Mouse (Mus musculus) cerebellum, adult 11 months (tissue): ENCODE measurements at regions not wholly inside any gene's neighbourhood (a gene's known extent, or its start where the extent isn't known, plus 50 kb on each side); places are given as distances from the start of the nearest gene placed in this dataset.

ENCODE experiments used
- DNase-seq: peaks from one replicate; pipeline ENCODE4 v3.0.0; 2022

DNA sequence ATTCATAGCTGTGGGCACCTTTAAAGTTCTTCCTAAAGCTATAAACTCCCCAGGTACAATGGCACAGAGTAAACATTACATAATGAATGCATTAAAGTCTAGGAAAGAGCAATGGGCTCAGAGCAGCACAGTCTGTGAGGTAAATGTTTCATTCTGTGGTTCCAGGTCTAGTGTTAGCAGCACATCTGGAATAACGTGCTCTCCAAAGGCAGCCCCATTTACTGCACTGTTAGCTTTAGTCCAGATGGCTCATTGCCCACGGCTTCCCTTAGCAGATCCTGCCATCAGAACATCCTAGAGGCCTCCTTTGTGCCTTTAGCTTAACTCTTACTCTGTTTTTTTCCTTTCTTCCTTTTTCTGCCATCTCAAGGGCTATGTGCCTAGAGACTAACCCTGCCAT lies 87.7 kb upstream of the Tspan7 start:
- no peak for DNase-seq

DNA sequence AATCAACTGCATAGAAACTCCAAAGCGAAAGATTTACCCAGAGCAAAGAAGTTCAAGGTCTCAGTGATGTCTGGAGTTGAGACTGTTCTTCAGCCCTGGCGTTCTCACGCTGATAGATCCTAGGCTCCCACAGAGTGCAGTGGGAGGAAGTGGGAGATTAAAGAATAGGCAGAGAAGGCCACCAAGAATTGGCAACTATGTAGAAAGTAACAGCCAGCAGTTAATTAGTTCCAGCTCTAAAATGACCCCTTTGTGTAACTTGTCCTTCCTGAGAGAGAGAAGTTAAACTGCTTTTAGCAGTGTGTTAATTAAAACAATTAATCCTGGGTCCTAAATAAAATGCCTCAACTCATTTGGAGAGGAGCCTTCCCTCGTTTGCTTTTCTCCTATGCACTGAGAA lies 73.7 kb upstream of the Tspan7 start:
- no peak for DNase-seq

DNA sequence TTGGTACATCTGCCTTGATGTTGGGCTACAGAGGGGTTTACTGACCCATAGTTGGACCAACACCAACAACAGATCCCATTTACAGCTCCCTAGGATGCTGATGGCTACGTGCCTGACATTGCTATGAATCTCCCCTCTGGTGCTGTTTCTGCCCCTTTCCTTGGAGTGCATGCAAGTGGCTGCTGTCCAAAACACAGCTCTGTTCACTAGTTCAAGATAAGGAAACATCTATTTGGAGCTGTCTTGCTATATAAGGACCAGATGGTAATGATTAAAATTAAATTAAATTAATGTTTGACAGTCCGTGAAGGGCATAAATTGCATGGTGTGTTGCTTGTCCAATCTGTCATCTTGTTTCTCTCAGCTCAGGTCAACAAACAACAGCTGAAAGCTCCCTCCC lies 62.5 kb upstream of the Tspan7 start:
- DNase-seq: peak; percentile 13
